Mouse (Mus musculus) left cerebral cortex, adult 18-20 months (tissue): ENCODE measurements at regions not wholly inside any gene's neighbourhood (a gene's known extent, or its start where the extent isn't known, plus 50 kb on each side); places are given as distances from the start of the nearest gene placed in this dataset.

Experiments
- DNase-seq, 2 experiments: peaks; one replicate each; pipeline ENCODE4 v3.0.0; 2021 to 2022; ENCODE audit warnings: low spot score in 2 of 2, mixed read lengths in 1 of 2

GRCm38 (mm10) chr13:59393231-59393938 lies 191.6 kb downstream of the Agtpbp1 start:
- peak; percentile 68 for DNase-seq

- DNase-seq = no peak
Observed at GRCm38 (mm10) chr13:59392828-59393227, 192.2 kb downstream of the Agtpbp1 start.

- no peak for DNase-seq
Observed at GRCm38 (mm10) chr13:59387627-59388325, 197.3 kb downstream of the Agtpbp1 start.

GRCm38 (mm10) chr13:59386935-59387540 lies 198.0 kb downstream of the Agtpbp1 start:
- DNase-seq = no peak

GRCm38 (mm10) chr13:59385824-59386223 lies 199.2 kb downstream of the Agtpbp1 start:
- no peak for DNase-seq

- DNase-seq = no peak
Observed at GRCm38 (mm10) chr13:59370141-59370816, 214.7 kb downstream of the Agtpbp1 start.

- no peak for DNase-seq
Observed at GRCm38 (mm10) chr13:59368550-59369449, 216.2 kb downstream of the Agtpbp1 start.

GRCm38 (mm10) chr13:59365460-59365859 lies 219.6 kb downstream of the Agtpbp1 start:
- DNase-seq = peak; percentile 90 to 92

- DNase-seq = no peak
Observed at GRCm38 (mm10) chr13:59363428-59363827, 221.6 kb downstream of the Agtpbp1 start.

GRCm38 (mm10) chr13:59361323-59361722 lies 223.7 kb downstream of the Agtpbp1 start:
- DNase-seq = peak in 1 of 2 experiments; percentile 13

- no peak for DNase-seq
Observed at GRCm38 (mm10) chr13:59360026-59360425, 225.0 kb downstream of the Agtpbp1 start.

GRCm38 (mm10) chr13:59358421-59358820 lies 226.6 kb downstream of the Agtpbp1 start:
- no peak for DNase-seq

- no peak for DNase-seq
Observed at GRCm38 (mm10) chr13:59351461-59351860, 233.6 kb downstream of the Agtpbp1 start.

GRCm38 (mm10) chr13:59350613-59351150 lies 234.3 kb downstream of the Agtpbp1 start:
- DNase-seq = no peak

GRCm38 (mm10) chr13:59348510-59348909 lies 236.5 kb downstream of the Agtpbp1 start:
- DNase-seq = no peak

- no peak for DNase-seq
Observed at GRCm38 (mm10) chr13:59341871-59342270, 243.2 kb downstream of the Agtpbp1 start.

GRCm38 (mm10) chr13:59338436-59338835 lies 246.6 kb downstream of the Agtpbp1 start:
- no peak for DNase-seq

GRCm38 (mm10) chr13:59323933-59324332 lies 261.1 kb downstream of the Agtpbp1 start:
- no peak for DNase-seq

- no peak for DNase-seq
Observed at GRCm38 (mm10) chr13:59323441-59323840, 261.6 kb downstream of the Agtpbp1 start.

GRCm38 (mm10) chr13:59320261-59320660 lies 264.8 kb downstream of the Agtpbp1 start:
- DNase-seq = no peak
